Mouse (Mus musculus): ENCODE measurements around the gene Tmem94. TPM values are rescaled to one million over a fixed set of nuclear protein-coding genes. Genes with fewer than 3 reads are reported as not detected.

Tmem94 gene
- polyA plus RNA-seq, 1 experiment from 2014 or later = 47.4 TPM

DNA sequence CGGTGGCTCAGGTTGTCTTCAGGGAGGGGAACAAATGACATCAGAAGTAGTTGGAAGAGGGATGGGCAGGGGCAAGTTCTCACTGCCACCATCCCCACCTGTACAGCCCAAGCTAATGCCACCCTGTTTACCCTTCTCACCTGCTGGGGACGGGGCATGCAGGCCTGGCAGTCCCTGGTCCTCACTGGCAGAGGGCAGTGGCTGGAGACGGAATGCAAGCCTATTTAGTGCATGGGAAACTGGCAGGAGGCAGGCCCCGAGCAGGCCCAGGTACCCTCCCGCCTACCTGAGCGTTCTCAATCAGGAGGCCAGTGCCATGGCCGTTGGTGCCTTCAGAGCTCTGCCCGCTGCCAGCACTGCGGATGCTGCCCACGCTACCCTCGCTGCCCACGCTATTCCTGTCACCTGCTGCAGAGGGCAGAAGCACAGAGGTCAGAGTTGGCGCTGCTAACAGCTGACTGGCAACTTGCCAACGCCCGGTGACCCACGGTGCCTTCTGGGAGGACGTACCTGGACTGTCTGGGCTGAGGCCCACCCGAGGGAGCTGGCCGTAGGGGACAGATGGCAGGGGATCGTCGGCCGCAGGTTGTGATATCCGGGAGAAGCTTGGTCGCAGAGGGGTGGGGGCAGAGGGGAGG is 38.0 kb downstream of the Tmem94 start:
- H3K4me3 ChIP-seq = no peak overlapping the region

DNA sequence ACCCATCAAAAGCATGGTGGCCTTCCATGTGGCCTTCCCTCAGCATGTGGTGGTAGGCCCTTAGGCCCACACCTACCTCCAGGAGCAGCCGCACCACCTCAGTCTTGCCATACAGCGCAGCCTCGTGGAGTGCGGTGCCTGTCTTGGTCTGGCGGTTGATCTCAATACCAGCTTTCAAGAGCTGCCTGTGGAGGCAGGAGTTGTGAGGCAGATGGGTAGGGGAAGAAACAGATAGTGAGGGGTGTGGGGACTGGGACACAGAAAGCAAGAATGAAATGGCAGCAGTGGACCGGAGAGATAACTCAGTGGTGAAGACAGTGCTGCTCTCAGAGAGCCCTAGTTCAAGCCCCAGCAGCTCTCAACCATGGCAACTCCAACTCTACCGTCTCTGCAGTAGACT is 39.8 kb downstream of the Tmem94 start:
- peaks cover 99% of the 10 kb centered on the region for H3K36me3 ChIP-seq
- no peak for DNase-seq (ENCODE audit: low spot score)
- no peaks in the 10 kb centered on the region for H3K9me3 ChIP-seq
- H3K27ac ChIP-seq = peak overlapping the region; percentile 9; the same call in 1 of the 2 replicates
- no peak overlapping the region for H3K4me3 ChIP-seq
- H3K4me1 ChIP-seq (replicated peaks) = peaks cover 39% of the 10 kb centered on the region
- WGBS = 95% methylated on average over 7 of the region's 7 CpGs
- H3K27me3 ChIP-seq (ENCODE audit: insufficient read depth, poor library complexity, severe bottlenecking) = no peaks in the 10 kb centered on the region

More for the DNA sequence above, 38.0 kb downstream of the Tmem94 start:
- Histone ChIP-seq H3K27ac (no peak overlapping the region; the same call in 1 of the 2 replicates), H3K27me3 (ENCODE audit: insufficient read depth, poor library complexity, severe bottlenecking) (no peaks in the 10 kb centered on the region), H3K36me3 (peaks cover 99% of the 10 kb centered on the region), H3K9me3 (no peaks in the 10 kb centered on the region), H3K4me1 (replicated peaks) (peaks cover 21% of the 10 kb centered on the region)
- WGBS = 94% methylated on average over 24 of the region's 24 CpGs
- no peak for DNase-seq (ENCODE audit: low spot score)

DNA sequence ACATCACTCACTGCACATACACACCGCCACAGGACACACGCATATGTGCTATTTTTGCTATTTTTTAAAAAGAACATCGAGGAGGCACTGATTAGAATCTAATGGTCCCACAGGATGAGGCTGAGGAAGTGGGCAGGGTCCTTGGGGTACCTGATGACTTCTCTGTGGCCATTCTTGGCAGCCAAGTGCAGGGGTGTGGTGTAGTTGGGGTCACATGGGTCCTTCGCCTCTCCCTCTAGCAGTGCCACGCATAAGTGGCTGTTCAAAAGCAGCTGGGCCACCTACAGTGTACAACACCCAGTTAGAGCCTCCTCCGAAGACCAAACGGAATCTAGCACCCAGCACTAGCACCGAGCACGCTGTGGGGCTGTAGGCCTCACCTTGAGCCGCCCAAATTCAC is 40.9 kb downstream of the Tmem94 start:
- Histone ChIP-seq H3K36me3 (peaks cover 99% of the 10 kb centered on the region), H3K9me3 (no peaks in the 10 kb centered on the region), H3K4me3 (no peak overlapping the region), H3K27me3 (ENCODE audit: insufficient read depth, poor library complexity, severe bottlenecking) (no peaks in the 10 kb centered on the region), H3K27ac (0 out of 2 replicates have a peak overlapping the region, but pooled peaks have one; percentile 78), H3K4me1 (replicated peaks) (peaks cover 51% of the 10 kb centered on the region)
- DNase-seq (ENCODE audit: low spot score) = no peak
- WGBS = 95% methylated on average over 10 of the region's 10 CpGs

DNA sequence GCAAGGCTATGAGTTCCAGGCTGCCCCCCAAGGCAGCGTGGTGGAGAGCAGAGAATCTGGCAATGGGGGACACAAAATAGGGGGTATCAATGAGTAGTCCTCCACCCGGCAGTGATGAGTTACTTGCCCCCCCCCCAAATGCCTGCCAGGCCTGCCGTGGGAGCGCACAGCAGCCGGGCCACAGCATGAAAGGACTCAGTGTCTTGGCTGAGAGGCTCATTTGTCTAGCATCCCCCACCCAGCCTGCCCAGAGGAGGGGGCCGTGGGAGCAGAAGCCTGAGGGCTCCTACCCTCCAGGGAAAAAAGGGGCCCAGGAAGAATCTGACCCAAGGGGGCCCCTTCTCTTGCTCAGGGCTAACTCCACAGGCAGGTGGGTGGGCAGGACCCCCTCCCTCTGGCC is 42.1 kb downstream of the Tmem94 start:
- peaks cover 62% of the 10 kb centered on the region for H3K4me1 ChIP-seq (replicated peaks)
- H3K9me3 ChIP-seq = no peaks in the 10 kb centered on the region
- H3K27ac ChIP-seq = peak overlapping the region; percentile 78
- H3K27me3 ChIP-seq (ENCODE audit: insufficient read depth, poor library complexity, severe bottlenecking) = no peaks in the 10 kb centered on the region
- no peak for DNase-seq (ENCODE audit: low spot score)
- H3K4me3 ChIP-seq = 0 out of 2 replicates have a peak overlapping the region, but pooled peaks have one; percentile 11
- WGBS = 81% methylated on average over 6 of the region's 6 CpGs
- peaks cover 98% of the 10 kb centered on the region for H3K36me3 ChIP-seq

DNA sequence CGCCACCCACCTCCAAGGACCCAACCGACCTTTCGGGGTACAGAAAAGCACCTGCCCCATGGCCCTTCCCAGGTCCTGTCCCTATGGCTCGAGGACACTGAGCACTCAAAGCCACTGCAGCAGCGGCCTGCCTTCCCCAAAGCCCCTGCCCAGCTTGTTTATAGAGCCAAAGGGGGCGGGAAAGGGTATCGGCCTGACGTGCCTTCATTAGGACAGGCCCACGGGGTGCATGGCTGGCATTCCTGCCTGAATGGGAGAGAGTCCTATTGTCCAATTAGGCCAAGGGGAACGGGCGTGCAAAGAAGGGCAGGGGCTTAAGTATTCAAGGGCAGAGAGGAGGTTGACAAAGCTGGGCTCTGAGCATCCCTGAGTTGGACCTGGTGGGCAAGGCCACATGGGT is 42.7 kb downstream of the Tmem94 start:
- Histone ChIP-seq H3K27ac (peak overlapping the region; percentile 78), H3K36me3 (peaks cover 92% of the 10 kb centered on the region), H3K9me3 (no peaks in the 10 kb centered on the region), H3K4me1 (replicated peaks) (peaks cover 69% of the 10 kb centered on the region), H3K4me3 (0 out of 2 replicates have a peak overlapping the region, but pooled peaks have one; percentile 12), H3K27me3 (ENCODE audit: insufficient read depth, poor library complexity, severe bottlenecking) (no peaks in the 10 kb centered on the region)
- 63% methylated on average over 11 of the region's 11 CpGs for WGBS
- no peak for DNase-seq (ENCODE audit: low spot score)

DNA sequence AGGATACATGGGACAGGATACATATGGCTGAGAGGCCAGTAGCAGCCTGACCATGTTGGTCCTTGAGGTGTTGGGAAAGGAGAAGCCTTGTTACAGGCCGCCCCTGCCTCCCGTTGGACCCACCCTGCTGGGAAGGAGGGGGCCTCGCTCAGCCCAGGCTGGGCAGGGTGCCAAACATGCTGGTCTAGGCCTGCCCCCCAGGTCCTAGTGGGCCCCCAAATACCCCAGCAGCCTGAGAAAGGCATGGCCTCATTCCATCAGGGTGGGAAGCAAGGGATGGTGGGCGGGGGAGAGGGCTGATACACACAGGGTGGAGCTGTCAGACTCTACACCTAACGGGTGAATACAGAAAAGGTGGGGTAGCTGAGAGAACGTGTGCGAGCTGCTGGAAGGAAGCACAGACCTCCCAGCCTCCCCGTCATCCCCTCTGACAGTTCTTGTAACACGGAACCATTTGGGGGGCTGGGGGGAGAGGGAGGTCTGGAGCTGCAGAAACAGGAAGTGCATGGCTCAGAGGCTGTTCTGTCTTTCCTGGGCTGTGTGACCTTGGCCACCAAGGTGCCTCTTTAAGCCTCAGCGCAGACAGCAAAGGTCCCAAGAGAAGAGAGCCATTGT is 43.6 kb downstream of the Tmem94 start:
- Histone ChIP-seq H3K27ac (peak overlapping the region; percentile 78), H3K4me1 (replicated peaks) (peaks cover 71% of the 10 kb centered on the region), H3K27me3 (ENCODE audit: insufficient read depth, poor library complexity, severe bottlenecking) (no peaks in the 10 kb centered on the region), H3K4me3 (peak overlapping the region; percentile 24; the same call in 1 of the 2 replicates), H3K9me3 (no peaks in the 10 kb centered on the region), H3K36me3 (peaks cover 84% of the 10 kb centered on the region)
- WGBS = 76% methylated on average over 10 of the region's 10 CpGs
- DNase-seq (ENCODE audit: low spot score) = no peak

DNA sequence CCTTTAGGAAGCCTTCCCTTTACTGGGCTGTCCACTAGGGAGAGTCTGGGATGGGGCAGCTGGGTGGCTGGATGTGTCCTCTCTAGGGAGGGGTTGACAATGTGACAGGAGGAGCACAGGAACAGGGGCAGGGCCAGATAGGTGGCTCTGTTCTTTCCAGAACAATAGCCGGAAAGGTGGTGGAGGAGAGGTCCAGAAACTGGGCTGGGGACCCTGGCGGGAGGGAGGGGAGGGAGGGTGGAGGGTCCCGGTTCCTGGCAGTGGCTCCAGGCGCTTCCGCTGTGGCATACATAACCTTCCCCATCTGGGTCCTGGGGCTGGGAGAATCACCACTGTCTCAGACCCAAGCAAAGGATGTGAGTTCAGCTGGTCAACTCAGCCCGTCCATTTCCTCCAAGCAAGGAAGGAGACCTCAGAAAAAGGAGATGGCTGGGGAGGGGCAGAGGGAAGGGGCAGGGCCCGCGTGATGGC is 44.1 kb downstream of the Tmem94 start:
- DNase-seq (ENCODE audit: low spot score) = no peak
- Histone ChIP-seq H3K36me3 (peaks cover 78% of the 10 kb centered on the region), H3K9me3 (no peaks in the 10 kb centered on the region), H3K4me3 (peak overlapping the region; percentile 24; the same call in 1 of the 2 replicates), H3K27me3 (ENCODE audit: insufficient read depth, poor library complexity, severe bottlenecking) (no peaks in the 10 kb centered on the region), H3K4me1 (replicated peaks) (peaks cover 74% of the 10 kb centered on the region), H3K27ac (peak overlapping the region; percentile 78)
- WGBS = 61% methylated on average over 8 of the region's 8 CpGs

DNA sequence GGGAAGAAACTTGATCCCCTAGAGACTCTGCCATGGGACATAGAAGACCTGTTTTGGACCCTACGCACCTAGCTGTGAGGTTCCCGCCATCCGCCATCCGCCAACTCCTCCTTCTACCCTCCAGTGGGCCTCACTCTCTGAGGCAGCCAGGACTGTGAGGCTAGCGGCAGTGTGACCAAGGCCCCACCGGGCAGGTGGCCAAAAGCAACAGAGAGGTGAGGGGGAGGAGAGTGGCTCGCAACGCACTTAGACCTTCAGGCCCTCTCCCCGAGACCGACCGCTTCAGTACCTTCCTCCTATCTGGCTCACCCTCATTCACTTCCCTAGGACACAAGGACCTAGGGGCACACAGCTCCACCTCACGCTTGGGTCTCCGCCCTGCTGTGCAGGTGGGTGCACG is 45.1 kb downstream of the Tmem94 start:
- peaks cover 68% of the 10 kb centered on the region for H3K36me3 ChIP-seq
- peak overlapping the region; percentile 64; the same call in 1 of the 2 replicates for H3K27ac ChIP-seq
- no peak for DNase-seq (ENCODE audit: low spot score)
- peak overlapping the region; percentile 98; the same call in 1 of the 2 replicates for H3K4me3 ChIP-seq
- H3K4me1 ChIP-seq (replicated peaks) = peaks cover 84% of the 10 kb centered on the region
- no peaks in the 10 kb centered on the region for H3K27me3 ChIP-seq (ENCODE audit: insufficient read depth, poor library complexity, severe bottlenecking)
- H3K9me3 ChIP-seq = no peaks in the 10 kb centered on the region
- 92% methylated on average over 14 of the region's 14 CpGs for WGBS

DNA sequence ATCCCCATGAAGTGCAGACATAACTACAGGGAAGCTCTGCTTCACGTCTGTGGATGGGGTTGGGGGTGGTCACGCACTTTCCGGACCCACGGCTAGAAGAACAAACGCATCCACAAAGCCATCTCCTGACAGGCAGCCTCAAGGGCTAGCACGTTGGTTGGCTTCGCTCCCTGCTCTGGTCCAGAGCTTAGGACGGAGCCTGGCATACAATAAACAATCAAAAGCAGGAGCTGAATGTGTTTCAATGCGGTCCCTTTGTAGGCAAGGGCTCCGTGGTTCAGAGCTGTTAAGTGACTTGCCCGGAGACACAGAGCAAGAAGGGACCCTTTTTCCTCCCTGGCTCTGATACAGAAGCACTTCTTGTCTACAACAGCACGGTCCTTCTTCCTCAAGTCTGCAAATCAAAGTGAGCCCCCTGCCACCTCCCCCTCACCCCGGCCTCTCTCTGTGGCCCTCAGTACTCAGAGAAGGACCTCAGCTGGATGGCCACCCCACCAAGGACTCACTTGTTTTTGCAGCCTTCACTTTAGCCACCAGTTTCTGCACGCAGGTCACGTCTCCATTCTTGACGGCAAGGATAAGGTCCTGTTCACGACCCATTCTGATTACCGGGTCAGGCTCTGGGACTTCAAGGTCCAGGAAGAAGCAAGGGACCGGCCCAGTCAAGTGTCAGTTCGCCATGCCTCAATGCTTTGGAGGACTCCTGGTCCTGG is 46.3 kb downstream of the Tmem94 start:
- no peaks in the 10 kb centered on the region for H3K9me3 ChIP-seq
- 81% methylated on average over 20 of the region's 20 CpGs for WGBS
- peaks cover 59% of the 10 kb centered on the region for H3K36me3 ChIP-seq
- peak overlapping the region; percentile 91; the same call in 1 of the 2 replicates for H3K27ac ChIP-seq
- H3K27me3 ChIP-seq (ENCODE audit: insufficient read depth, poor library complexity, severe bottlenecking) = no peaks in the 10 kb centered on the region
- DNase-seq (ENCODE audit: low spot score) = no peak
- H3K4me1 ChIP-seq (replicated peaks) = peaks cover 88% of the 10 kb centered on the region
- peak overlapping the region; percentile 98 for H3K4me3 ChIP-seq

DNA sequence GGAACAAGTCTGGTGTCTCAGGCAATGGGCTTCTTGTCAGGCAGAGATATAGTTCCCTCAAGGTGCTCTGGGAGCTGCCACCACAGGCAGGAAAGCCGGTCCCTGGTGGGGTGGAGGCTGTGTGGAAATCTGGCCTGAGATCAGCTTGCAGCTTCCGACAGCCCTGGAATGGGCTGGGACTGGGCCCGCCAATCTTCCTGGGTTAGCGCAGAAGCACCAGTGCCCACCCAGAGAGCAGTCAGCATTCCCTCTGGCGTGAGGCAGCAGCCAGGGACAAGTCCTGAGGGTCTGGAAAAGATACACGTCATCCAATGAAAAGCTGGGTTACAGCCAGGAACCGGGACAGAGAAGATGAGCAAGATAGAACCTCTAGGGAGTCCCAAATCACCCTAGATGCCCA is 46.9 kb downstream of the Tmem94 start:
- H3K4me1 ChIP-seq (replicated peaks) = peaks cover 82% of the 10 kb centered on the region
- peaks cover 59% of the 10 kb centered on the region for H3K36me3 ChIP-seq
- H3K9me3 ChIP-seq = no peaks in the 10 kb centered on the region
- WGBS = 41% methylated on average over 7 of the region's 7 CpGs
- peak overlapping the region; percentile 98 for H3K4me3 ChIP-seq
- peak overlapping the region; percentile 91; the same call in 1 of the 2 replicates for H3K27ac ChIP-seq
- DNase-seq (ENCODE audit: low spot score) = no peak
- H3K27me3 ChIP-seq (ENCODE audit: insufficient read depth, poor library complexity, severe bottlenecking) = no peaks in the 10 kb centered on the region

DNA sequence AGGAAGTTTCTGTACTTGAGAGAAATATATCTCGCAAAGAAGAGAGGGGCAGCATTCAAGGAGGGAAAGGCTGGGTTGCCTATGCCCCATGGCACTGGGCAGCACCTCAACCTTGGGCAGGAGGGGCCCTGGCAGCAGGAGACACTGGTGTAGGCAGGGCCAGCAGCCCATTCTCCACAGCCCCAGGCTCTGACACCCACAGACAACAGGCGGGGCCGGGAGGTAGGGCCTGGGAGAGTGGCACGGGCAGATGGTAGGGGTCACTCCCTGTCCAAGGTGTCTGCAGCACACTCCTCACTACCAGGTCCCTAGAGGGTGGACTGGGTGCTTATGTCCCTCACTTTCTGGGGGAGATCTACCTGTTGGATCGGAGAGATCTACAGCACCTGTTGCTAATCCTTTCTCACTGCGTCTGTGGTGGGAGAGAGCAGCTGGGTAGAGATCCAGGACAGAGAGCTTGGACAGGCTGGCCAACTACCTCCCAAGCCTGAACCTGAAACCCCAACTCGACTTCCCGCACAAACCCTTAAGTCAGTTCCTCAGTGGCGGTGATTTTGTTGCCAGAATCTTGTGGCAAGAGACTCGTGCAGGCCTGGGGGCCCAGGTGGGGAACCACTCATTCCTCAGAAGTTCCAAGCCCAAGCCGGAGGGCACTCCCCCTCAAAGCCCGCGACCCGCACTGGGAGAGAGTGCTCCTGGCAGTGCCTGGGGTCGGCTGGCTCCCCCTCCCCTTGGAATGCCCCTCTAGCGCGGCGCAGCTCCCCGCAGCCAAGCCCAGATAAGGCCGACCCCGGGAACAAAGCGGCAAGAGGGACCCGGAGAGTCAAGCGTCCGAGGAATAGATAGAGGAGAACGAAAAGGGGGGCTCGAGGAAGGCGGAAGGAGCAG is 47.5 kb downstream of the Tmem94 start:
- Histone ChIP-seq H3K36me3 (peaks cover 59% of the 10 kb centered on the region), H3K27ac (peak overlapping the region; percentile 91), H3K4me3 (peak overlapping the region; percentile 98), H3K4me1 (replicated peaks) (peaks cover 76% of the 10 kb centered on the region), H3K27me3 (ENCODE audit: insufficient read depth, poor library complexity, severe bottlenecking) (no peaks in the 10 kb centered on the region), H3K9me3 (no peaks in the 10 kb centered on the region)
- WGBS = 3% methylated on average over 28 of the region's 28 CpGs
- DNase-seq (ENCODE audit: low spot score) = no peak

Data from hindbrain, embryonic 10.5 days (tissue).